Mouse (Mus musculus) megakaryocyte, embryonic 14.5 days (primary cell): ENCODE data around the gene Ano6.

Experiments
- FLI1 ChIP-seq: IDR thresholded peaks from 2 replicates; pipeline ENCODE4 v1.6.1; 2012; ENCODE audit warnings: low read length, inconsistent platforms, mixed read lengths
- GATA1 ChIP-seq: IDR thresholded peaks from 3 replicates; pipeline ENCODE4 v1.6.1; 2012; ENCODE audit warnings: mixed read lengths, low read length, inconsistent platforms, borderline replicate concordance

GRCm38 (mm10) chr15:95805022-95805471 is 14.4 kb downstream of the Ano6 start:
- TF ChIP-seq GATA1 (no peak), FLI1 (no peak)
